Mouse (Mus musculus) mouse embryonic stem cell (cell line): ENCODE measurements around the gene Ky.

Experiments used
- in situ Hi-C, 2 experiments: fragments of 300-500 bp; cut with MboI; formaldehyde crosslinking; loops; 1 replicate in 1 of 2; 3 replicates in 1 of 2; pipeline ENCODE4 v1.14.3; 2019 to 2020; ENCODE audit warnings: low sequenced_read_pairs in 2 of 2, low pct_unique_long_range_greater_than_20kb in 1 of 2, mixed read lengths in 1 of 2; ENCODE audit not compliant: unreplicated experiment in 1 of 2

Gene Ky

GRCm38 (mm10) chr9:102499746-102500145, 5.8 kb upstream of the Ky start:
- in situ Hi-C loops, result no loop called here

GRCm38 (mm10) chr9:102501113-102501512, 4.4 kb upstream of the Ky start:
- in situ Hi-C loops, result no loop called here

- in situ Hi-C loops, result no loop called here
Observed at GRCm38 (mm10) chr9:102502015-102502633, 3.4 kb upstream of the Ky start.

- in situ Hi-C loops, result no loop called here
Observed at GRCm38 (mm10) chr9:102504716-102505378, 703 bp upstream of the Ky start.

- in situ Hi-C loops, result no loop called here
Observed at GRCm38 (mm10) chr9:102508315-102508714, 2.8 kb downstream of the Ky start.

GRCm38 (mm10) chr9:102511423-102511822, 5.9 kb downstream of the Ky start:
- in situ Hi-C loops, result no loop called here

- in situ Hi-C loops, result no loop called here
Observed at GRCm38 (mm10) chr9:102513578-102513977, 8.0 kb downstream of the Ky start.

- in situ Hi-C loops, result no loop called here
Observed at GRCm38 (mm10) chr9:102518443-102518842, 12.9 kb downstream of the Ky start.

GRCm38 (mm10) chr9:102521396-102521795, 15.8 kb downstream of the Ky start:
- in situ Hi-C loops, result no loop called here

- in situ Hi-C loops, result no loop called here
Observed at GRCm38 (mm10) chr9:102528106-102528505, 22.6 kb downstream of the Ky start.

GRCm38 (mm10) chr9:102528561-102528960, 23.0 kb downstream of the Ky start:
- in situ Hi-C loops, result no loop called here

GRCm38 (mm10) chr9:102529008-102529407, 23.5 kb downstream of the Ky start:
- in situ Hi-C loops, result no loop called here

GRCm38 (mm10) chr9:102531051-102531892, 25.7 kb downstream of the Ky start:
- in situ Hi-C loops, result no loop called here

GRCm38 (mm10) chr9:102536968-102537367, 31.4 kb downstream of the Ky start:
- in situ Hi-C loops, result no loop called here

- in situ Hi-C loops, result no loop called here
Observed at GRCm38 (mm10) chr9:102539699-102540098, 34.1 kb downstream of the Ky start.

- in situ Hi-C loops, result no loop called here
Observed at GRCm38 (mm10) chr9:102541666-102542065, 36.1 kb downstream of the Ky start.

- in situ Hi-C loops, result no loop called here
Observed at GRCm38 (mm10) chr9:102542540-102542939, 37.0 kb downstream of the Ky start.

GRCm38 (mm10) chr9:102543761-102544115, 38.2 kb downstream of the Ky start:
- in situ Hi-C loops, result no loop called here

GRCm38 (mm10) chr9:102544116-102544772, 38.7 kb downstream of the Ky start:
- in situ Hi-C loops, result no loop called here
